Mouse (Mus musculus) urinary bladder, postnatal 10 days (tissue): ENCODE measurements around the gene Ube2e2.
"Not testable (repeated sequence)": the region's sequence is repeated elsewhere in the genome, so short reads cannot be mapped to it uniquely, and the experiment has no call there.

ENCODE experiments used
- DNase-seq: peaks from one replicate; pipeline ENCODE4 v3.0.0; 2022; ENCODE audit warnings: low spot score

Gene Ube2e2

GRCm38 (mm10) chr14:18754001-18754400, 140.1 kb downstream of the Ube2e2 start:
- DNase-seq: no peak

- no peak for DNase-seq
Measured at GRCm38 (mm10) chr14:18731154-18731553, 162.9 kb downstream of the Ube2e2 start.

- no peak for DNase-seq
Measured at GRCm38 (mm10) chr14:18720601-18721591, 173.2 kb downstream of the Ube2e2 start.

GRCm38 (mm10) chr14:18716970-18717369, 177.1 kb downstream of the Ube2e2 start:
- no peak for DNase-seq

- DNase-seq: no peak
Measured at GRCm38 (mm10) chr14:18715529-18715928, 178.5 kb downstream of the Ube2e2 start.

- no peak for DNase-seq
Measured at GRCm38 (mm10) chr14:18697662-18698225, 196.3 kb downstream of the Ube2e2 start.

GRCm38 (mm10) chr14:18696418-18696817, 197.6 kb downstream of the Ube2e2 start:
- DNase-seq: not testable (repeated sequence)

GRCm38 (mm10) chr14:18678121-18678836, 215.8 kb downstream of the Ube2e2 start:
- DNase-seq: no peak

GRCm38 (mm10) chr14:18670712-18671111, 223.4 kb downstream of the Ube2e2 start:
- DNase-seq: no peak

GRCm38 (mm10) chr14:18669301-18669935, 224.6 kb downstream of the Ube2e2 start:
- no peak for DNase-seq

- DNase-seq: not testable (repeated sequence)
Measured at GRCm38 (mm10) chr14:18668309-18668708, 225.8 kb downstream of the Ube2e2 start.

- no peak for DNase-seq
Measured at GRCm38 (mm10) chr14:18667755-18668154, 226.3 kb downstream of the Ube2e2 start.

- no peak for DNase-seq
Measured at GRCm38 (mm10) chr14:18666251-18666650, 227.8 kb downstream of the Ube2e2 start.

- no peak for DNase-seq
Measured at GRCm38 (mm10) chr14:18665267-18666024, 228.6 kb downstream of the Ube2e2 start.

- no peak for DNase-seq
Measured at GRCm38 (mm10) chr14:18663666-18664065, 230.4 kb downstream of the Ube2e2 start.

- DNase-seq: no peak
Measured at GRCm38 (mm10) chr14:18657777-18658753, 236.0 kb downstream of the Ube2e2 start.

GRCm38 (mm10) chr14:18649123-18649675, 244.9 kb downstream of the Ube2e2 start:
- no peak for DNase-seq

- DNase-seq: no peak
Measured at GRCm38 (mm10) chr14:18641656-18642055, 252.4 kb downstream of the Ube2e2 start.

- DNase-seq: no peak
Measured at GRCm38 (mm10) chr14:18638753-18639456, 255.2 kb downstream of the Ube2e2 start.
